Mouse (Mus musculus): ENCODE data around the gene Gm3402.
"Not testable (repeated sequence)": the region's sequence is repeated elsewhere in the genome, so short reads cannot be mapped to it uniquely, and the experiment has no call there.

DNA sequence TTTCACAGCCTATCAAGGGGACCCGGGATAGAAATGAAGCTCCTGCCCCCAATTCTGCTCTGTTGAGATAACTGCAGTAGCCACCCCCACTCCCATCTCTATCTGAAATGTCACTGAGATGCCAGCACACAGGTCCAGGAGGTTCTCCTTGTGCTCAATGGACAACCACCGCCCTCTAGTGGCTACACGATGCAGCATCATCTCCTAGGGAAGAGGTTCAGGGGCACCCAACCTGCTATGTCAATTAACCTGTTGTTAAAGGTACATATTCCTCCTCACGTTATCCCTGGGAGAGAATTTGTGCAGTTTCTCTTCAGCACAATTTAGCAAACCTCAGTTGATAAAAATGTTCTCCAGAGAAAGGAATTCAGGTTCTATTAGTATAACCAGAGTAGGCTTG lies 34.4 kb upstream of the Gm3402 start:
- TF ChIP-seq POLR2A (IDR thresholded peaks at IDR 0.05; ENCODE audit: insufficient read length, low read depth); MYOG (IDR thresholded peaks at IDR 0.05; ENCODE audit: control insufficient read depth in 1 of 3, insufficient read depth in 1 of 3, insufficient read length in 2 of 3, low read depth in 2 of 3); MAX (IDR thresholded peaks at IDR 0.05; ENCODE audit: low read depth); TCF12 (IDR thresholded peaks at IDR 0.05; ENCODE audit: insufficient read depth, poor library complexity, severe bottlenecking); POLR2AphosphoS2 (IDR thresholded peaks at IDR 0.05; ENCODE audit: insufficient read length, low read depth); USF1 (IDR thresholded peaks at IDR 0.05; ENCODE audit: low read depth); E2F4 (IDR thresholded peaks at IDR 0.05; ENCODE audit: insufficient read depth); CEBPB (IDR thresholded peaks at IDR 0.05; ENCODE audit: insufficient read depth, poor library complexity, severe bottlenecking); REST (IDR thresholded peaks at IDR 0.05; ENCODE audit: insufficient read depth, insufficient read length); MYOD1 (IDR thresholded peaks at IDR 0.05; ENCODE audit: control insufficient read depth in 1 of 3, insufficient read length in 2 of 3, low read depth in 2 of 3): not testable (repeated sequence)

Measured in myocyte (in vitro differentiated cells).